Mouse (Mus musculus) liver, embryonic 11.5 days (tissue): ENCODE data around the gene Pym1. TPM values are rescaled to one million over a fixed set of nuclear protein-coding genes. Genes with fewer than 3 reads are reported as not detected.
A peak's percentile ranks its signal among the peaks of the same experiment; 100 is the strongest.

Experiments
- ATAC-seq: fragments of 200-750 bp; cut with Nextera tagmentation; replicated peaks from 2 replicates; pipeline ENCODE4 v1.8.0; 2017; ENCODE audit warnings: moderate number of reproducible peaks, mild to moderate bottlenecking, moderate TSS enrichment, moderate library complexity; ENCODE audit not compliant: low FRiP score
- DNase-seq: peaks from one replicate; pipeline ENCODE4 v3.0.0-alpha.2; 2017; ENCODE audit warnings: low spot score
- H3K27ac ChIP-seq: fragments of 300-500 bp; sonication (generic); 2 replicates; pipeline ENCODE4 v1.5.1; 2014; ENCODE audit warnings: mild to moderate bottlenecking, low read depth, low read length, control low read depth
- H3K27me3 ChIP-seq: fragments of 300-500 bp; sonication (generic); replicated peaks from 2 replicates; pipeline ENCODE4 v1.6.1; 2014; ENCODE audit warnings: low read length, mixed read lengths; ENCODE audit not compliant: control insufficient read depth, insufficient read depth
- H3K36me3 ChIP-seq: fragments of 300-500 bp; sonication (generic); 2 replicates; pipeline ENCODE4 v1.6.1; 2014; ENCODE audit warnings: mild to moderate bottlenecking, low read length, moderate library complexity, mixed read lengths; ENCODE audit not compliant: control insufficient read depth, insufficient read depth
- H3K4me1 ChIP-seq: fragments of 300-500 bp; sonication (generic); replicated peaks from 2 replicates; pipeline ENCODE4 v1.6.1; 2014; ENCODE audit warnings: low read length, mixed read lengths; ENCODE audit not compliant: control insufficient read depth, insufficient read depth
- H3K4me2 ChIP-seq: fragments of 300-500 bp; sonication (generic); 2 replicates; pipeline ENCODE4 v1.6.1; 2014; ENCODE audit warnings: mild to moderate bottlenecking, control low read depth, moderate library complexity
- H3K4me3 ChIP-seq: fragments of 300-500 bp; sonication (generic); 2 replicates; pipeline ENCODE4 v1.5.1; 2014; ENCODE audit warnings: low read depth, low read length, control low read depth
- H3K9ac ChIP-seq: fragments of 300-500 bp; sonication (generic); 2 replicates; pipeline ENCODE4 v1.6.1; 2014; ENCODE audit warnings: low read depth, low read length, control low read depth
- H3K9me3 ChIP-seq: fragments of 300-500 bp; sonication (generic); 2 replicates; pipeline ENCODE4 v1.6.1; 2016; ENCODE audit warnings: low read length, inconsistent platforms, mixed read lengths; ENCODE audit not compliant: control insufficient read depth
- WGBS: fragments of 180-500 bp; shearing (Covaris S2); extraction: QIAGEN DNeasy Blood & Tissue Kit; methylation state at CpG from one replicate; pipeline ENCODE4 v1.1.7; 2014; 5-methylcytosine and 5-hydroxymethylcytosine counted together
- polyA plus RNA-seq: library from polyadenylated mRNA; unstranded; fragments of >200 nt; fragmentation: Nextera tagmentation; extraction: Ambion mirVana; gene quantifications from 2 replicates; pipeline ENCODE4 v1.2.1, GENCODE M21; 2014

Pym1 gene
- polyA plus RNA-seq, 1 experiment from 2014 or later: 42.1 TPM

- peak; percentile 43; the same call in 1 of the 2 replicates for ATAC-seq
- 61% methylated on average over 2 of the region's 2 CpGs for WGBS
- no peaks in the 10 kb centered on the region for H3K27me3 ChIP-seq
Observed at GRCm38 (mm10) chr10:128772895-128773294, 25.2 kb downstream of the Pym1 start.

GRCm38 (mm10) chr10:128773685-128774084, 26.0 kb downstream of the Pym1 start:
- no peak for DNase-seq
- no peaks in the 10 kb centered on the region for H3K9me3 ChIP-seq
- WGBS: 25% methylated on average over 5 of the region's 5 CpGs
- no peak overlapping the region for H3K4me2 ChIP-seq
- H3K27me3 ChIP-seq: no peaks in the 10 kb centered on the region
- no peak overlapping the region for H3K9ac ChIP-seq
- peaks cover 3% of the 10 kb centered on the region; the same call in 1 of the 2 replicates for H3K4me1 ChIP-seq
- H3K36me3 ChIP-seq: no peaks in the 10 kb centered on the region
- ATAC-seq: 0 out of 2 replicates have a peak, but pooled peaks have one; percentile 37
- no peak overlapping the region for H3K27ac ChIP-seq
- H3K4me3 ChIP-seq: no peak overlapping the region

More at GRCm38 (mm10) chr10:128772895-128773294, 25.2 kb downstream of the Pym1 start:
- Histone ChIP-seq H3K36me3 (no peaks in the 10 kb centered on the region), H3K27ac (no peak overlapping the region), H3K4me1 (peaks cover 3% of the 10 kb centered on the region; the same call in 1 of the 2 replicates), H3K4me2 (no peak overlapping the region), H3K9me3 (no peaks in the 10 kb centered on the region), H3K9ac (no peak overlapping the region), H3K4me3 (no peak overlapping the region)
- DNase-seq: no peak

- no peak for ATAC-seq
- Histone ChIP-seq H3K4me3 (no peak overlapping the region), H3K9ac (no peak overlapping the region), H3K27me3 (no peaks in the 10 kb centered on the region), H3K4me1 (peaks cover 3% of the 10 kb centered on the region; the same call in 1 of the 2 replicates), H3K36me3 (no peaks in the 10 kb centered on the region), H3K4me2 (no peak overlapping the region), H3K9me3 (no peaks in the 10 kb centered on the region), H3K27ac (no peak overlapping the region)
- WGBS: 89% methylated on average over 2 of the region's 2 CpGs
- DNase-seq: no peak
Observed at GRCm38 (mm10) chr10:128778441-128778840, 30.8 kb downstream of the Pym1 start.

GRCm38 (mm10) chr10:128779011-128779795, 31.5 kb downstream of the Pym1 start:
- H3K9me3 ChIP-seq: no peaks in the 10 kb centered on the region
- no peak overlapping the region for H3K4me2 ChIP-seq
- no peaks in the 10 kb centered on the region for H3K27me3 ChIP-seq
- peak overlapping the region; percentile 36; the same call in 1 of the 2 replicates for H3K27ac ChIP-seq
- 30% methylated on average over 8 of the region's 8 CpGs for WGBS
- no peaks in the 10 kb centered on the region for H3K36me3 ChIP-seq
- no peak overlapping the region for H3K4me3 ChIP-seq
- 0 out of 2 replicates have a peak, but pooled peaks cover 3% of the 10 kb centered on the region for H3K4me1 ChIP-seq
- ATAC-seq (peak; percentile 76), DNase-seq (no peak)
- no peak overlapping the region for H3K9ac ChIP-seq

- WGBS: 55% methylated on average over 1 of the region's 1 CpGs
- H3K27ac ChIP-seq: no peak overlapping the region
Observed at GRCm38 (mm10) chr10:128780200-128780599, 32.5 kb downstream of the Pym1 start.

GRCm38 (mm10) chr10:128790398-128791124, 42.9 kb downstream of the Pym1 start, which contains the start of gene Mmp19:
Gene Mmp19, plus strand, starts transcription at chr10:128790910.
- WGBS: 64% methylated on average over 7 of the region's 7 CpGs
- peak; percentile 57 for ATAC-seq
- Histone ChIP-seq H3K4me1 (no peaks in the 10 kb centered on the region), H3K9ac (no peak within 1 kb of the TSS; the same call in 1 of the 2 replicates), H3K27me3 (no peaks in the 10 kb centered on the region), H3K4me2 (peak within 1 kb of the TSS; percentile 42), H3K4me3 (peak within 1 kb of the TSS; percentile 31), H3K9me3 (no peaks in the 10 kb centered on the region), H3K36me3 (no peaks in the 10 kb centered on the region), H3K27ac (peak within 1 kb of the TSS; percentile 58; the same call in 1 of the 2 replicates)
- no peak for DNase-seq

More at GRCm38 (mm10) chr10:128780200-128780599, 32.5 kb downstream of the Pym1 start:
- Histone ChIP-seq H3K9me3 (no peaks in the 10 kb centered on the region), H3K4me3 (no peak overlapping the region), H3K9ac (no peak overlapping the region), H3K4me2 (no peak overlapping the region), H3K36me3 (no peaks in the 10 kb centered on the region), H3K27me3 (no peaks in the 10 kb centered on the region), H3K4me1 (0 out of 2 replicates have a peak, but pooled peaks cover 3% of the 10 kb centered on the region)
- DNase-seq: no peak
- ATAC-seq: no peak

- Histone ChIP-seq H3K27me3 (no peaks in the 10 kb centered on the region), H3K4me1 (no peaks in the 10 kb centered on the region), H3K9ac (no peak overlapping the region), H3K4me3 (no peak overlapping the region), H3K9me3 (no peaks in the 10 kb centered on the region), H3K36me3 (no peaks in the 10 kb centered on the region), H3K27ac (no peak overlapping the region), H3K4me2 (no peak overlapping the region)
- ATAC-seq (no peak), DNase-seq (no peak)
Observed at GRCm38 (mm10) chr10:128792041-128792440, 44.4 kb downstream of the Pym1 start.

- ATAC-seq (no peak), DNase-seq (no peak)
Observed at GRCm38 (mm10) chr10:128793258-128793657, 45.6 kb downstream of the Pym1 start.

More at GRCm38 (mm10) chr10:128793258-128793657, 45.6 kb downstream of the Pym1 start:
- H3K27me3 ChIP-seq: no peaks in the 10 kb centered on the region
- H3K36me3 ChIP-seq: no peaks in the 10 kb centered on the region
- no peak overlapping the region for H3K4me2 ChIP-seq
- no peak overlapping the region for H3K4me3 ChIP-seq
- WGBS: 94% methylated on average over 1 of the region's 1 CpGs
- no peaks in the 10 kb centered on the region for H3K9me3 ChIP-seq
- H3K9ac ChIP-seq: no peak overlapping the region
- H3K27ac ChIP-seq: no peak overlapping the region
- H3K4me1 ChIP-seq: no peaks in the 10 kb centered on the region
